Mouse (Mus musculus) MEL (cell line): ENCODE data around the gene Coro2b. TPM values are rescaled to one million over a fixed set of nuclear protein-coding genes. Genes with fewer than 3 reads are reported as not detected.

ENCODE experiments used
- DNase-seq: peaks from one replicate; pipeline ENCODE4 v3.0.0; 2011; ENCODE audit warnings: low read depth, low spot score
- H3K27ac ChIP-seq: 2 replicates; pipeline ENCODE4 v1.5.1; 2012; ENCODE audit warnings: low read depth, mild to moderate bottlenecking, control low read depth, low read length, moderate library complexity; ENCODE audit not compliant: control insufficient read depth
- H3K27me3 ChIP-seq, 2 experiments: fragments of 150-350 bp in 1 of 2; sonication (generic) in 1 of 2; 2 replicates each; pipeline ENCODE4 v1.6.1; 2012; ENCODE audit warnings: low read length in 2 of 2, mild to moderate bottlenecking in 2 of 2, improper control_type of control experiment in 1 of 2, moderate library complexity in 1 of 2; ENCODE audit not compliant: insufficient read depth in 2 of 2, control insufficient read depth in 1 of 2
- H3K36me3 ChIP-seq, 2 experiments: 2 replicates each; pipeline ENCODE4 v1.6.1; 2012 to 2014; ENCODE audit warnings: low read length in 2 of 2, improper control_type of control experiment in 1 of 2, inconsistent platforms in 1 of 2, mild to moderate bottlenecking in 1 of 2; ENCODE audit not compliant: insufficient read depth in 2 of 2, control insufficient read depth in 1 of 2
- H3K4me1 ChIP-seq, 2 experiments: fragments of 150-350 bp in 1 of 2; sonication (generic) in 1 of 2; 2 replicates each; pipeline ENCODE4 v1.6.1; 2012; ENCODE audit warnings: low read length in 2 of 2, improper control_type of control experiment in 1 of 2, mild to moderate bottlenecking in 1 of 2; ENCODE audit not compliant: insufficient read depth in 2 of 2, control insufficient read depth in 1 of 2
- H3K4me3 ChIP-seq, 2 experiments: fragments of 150-350 bp in 1 of 2; sonication (generic) in 1 of 2; 2 replicates each; pipeline ENCODE4 v1.5.1; 2012; ENCODE audit warnings: low read depth in 2 of 2, low read length in 2 of 2, mild to moderate bottlenecking in 2 of 2, moderate library complexity in 2 of 2, control low read depth in 1 of 2, improper control_type of control experiment in 1 of 2; ENCODE audit not compliant: control insufficient read depth in 1 of 2, insufficient read depth in 1 of 2
- H3K79me2 ChIP-seq: 2 replicates; pipeline ENCODE4 v1.6.1; 2012; ENCODE audit warnings: mild to moderate bottlenecking, low read length, moderate library complexity; ENCODE audit not compliant: control insufficient read depth, poor library complexity, insufficient read depth
- H3K9ac ChIP-seq: 2 replicates; pipeline ENCODE4 v1.6.1; 2012; ENCODE audit warnings: low read depth, mild to moderate bottlenecking, control low read depth, low read length, moderate library complexity; ENCODE audit not compliant: control insufficient read depth, poor library complexity, severe bottlenecking
- H3K9me3 ChIP-seq: fragments of 150-350 bp; sonication (generic); replicated peaks from 2 replicates; pipeline ENCODE4 v1.6.1; 2012; ENCODE audit warnings: mild to moderate bottlenecking, low read length, improper control_type of control experiment, moderate library complexity; ENCODE audit not compliant: insufficient read depth
- BHLHE40 ChIP-seq: IDR thresholded peaks from 2 replicates; pipeline ENCODE4 v1.6.1; 2012; ENCODE audit warnings: low read depth, mild to moderate bottlenecking, inconsistent platforms, low read length, improper control_type of control experiment, borderline replicate concordance
- CHD1 ChIP-seq: IDR thresholded peaks from 2 replicates; pipeline ENCODE4 v1.6.1; 2012; ENCODE audit warnings: low read depth, mild to moderate bottlenecking, inconsistent platforms, low read length, improper control_type of control experiment
- CTCF ChIP-seq, 3 experiments: IDR thresholded peaks in 2 of 3; conservative IDR thresholded peaks in 1 of 3; 2 replicates each; pipeline ENCODE4 v1.5.1; 2011 to 2012; ENCODE audit warnings: low read length in 3 of 3, low read depth in 2 of 3, mild to moderate bottlenecking in 2 of 3, improper control_type of control experiment in 1 of 3, inconsistent platforms in 1 of 3, mixed read lengths in 1 of 3, moderate library complexity in 1 of 3; ENCODE audit not compliant: control insufficient read depth in 1 of 3, insufficient read depth in 1 of 3, poor library complexity in 1 of 3, severe bottlenecking in 1 of 3
- E2F4 ChIP-seq: IDR thresholded peaks from 2 replicates; pipeline ENCODE4 v1.6.1; 2011; ENCODE audit warnings: low read depth, low read length, improper control_type of control experiment, borderline replicate concordance
- ETS1 ChIP-seq: IDR thresholded peaks from 2 replicates; pipeline ENCODE4 v1.6.1; 2012; ENCODE audit warnings: low read depth, mild to moderate bottlenecking, inconsistent platforms, low read length, improper control_type of control experiment, moderate library complexity
- GABPA ChIP-seq: IDR thresholded peaks from 2 replicates; pipeline ENCODE4 v1.6.1; 2012; ENCODE audit warnings: low read depth, mild to moderate bottlenecking, inconsistent platforms, low read length, improper control_type of control experiment, moderate library complexity
- GATA1 ChIP-seq: IDR thresholded peaks from 2 replicates; pipeline ENCODE4 v1.6.1; 2011; ENCODE audit warnings: low read depth, low read length, improper control_type of control experiment
- MAZ ChIP-seq: IDR thresholded peaks from 2 replicates; pipeline ENCODE4 v1.6.1; 2012; ENCODE audit warnings: low read depth, mild to moderate bottlenecking, inconsistent platforms, low read length, improper control_type of control experiment
- MEF2A ChIP-seq: IDR thresholded peaks from 2 replicates; pipeline ENCODE4 v1.6.1; 2014; ENCODE audit warnings: low read depth, mild to moderate bottlenecking, inconsistent platforms, low read length, improper control_type of control experiment; ENCODE audit not compliant: poor library complexity, insufficient replicate concordance, severe bottlenecking; ENCODE audit errors: extremely low read depth
- POLR2AphosphoS2 ChIP-seq: IDR thresholded peaks from 2 replicates; pipeline ENCODE4 v1.6.1; 2011; ENCODE audit warnings: low read length, improper control_type of control experiment
- POLR2AphosphoS5 ChIP-seq: IDR thresholded peaks from 2 replicates; pipeline ENCODE4 v1.6.1; 2012; ENCODE audit warnings: low read depth, borderline replicate concordance, mild to moderate bottlenecking, inconsistent platforms, low read length, moderate library complexity, mixed read lengths
- RCOR1 ChIP-seq: IDR thresholded peaks from 2 replicates; pipeline ENCODE4 v1.6.1; 2012; ENCODE audit warnings: low read depth, mild to moderate bottlenecking, inconsistent platforms, low read length, improper control_type of control experiment
- SIN3A ChIP-seq: IDR thresholded peaks from 2 replicates; pipeline ENCODE4 v1.6.1; 2012; ENCODE audit warnings: low read length, improper control_type of control experiment, inconsistent platforms
- SMC3 ChIP-seq: IDR thresholded peaks from 2 replicates; pipeline ENCODE4 v1.6.1; 2011; ENCODE audit warnings: low read depth, low read length, improper control_type of control experiment
- TAL1 ChIP-seq: IDR thresholded peaks from 2 replicates; pipeline ENCODE4 v1.6.1; 2012; ENCODE audit warnings: mild to moderate bottlenecking, inconsistent platforms, low read length, moderate library complexity, mixed read lengths
- UBTF ChIP-seq: IDR thresholded peaks from 2 replicates; pipeline ENCODE4 v1.6.1; 2012; ENCODE audit warnings: low read depth, mild to moderate bottlenecking, inconsistent platforms, low read length, improper control_type of control experiment, moderate library complexity, borderline replicate concordance; ENCODE audit not compliant: insufficient read depth
- ZKSCAN1 ChIP-seq: IDR thresholded peaks from 2 replicates; pipeline ENCODE4 v1.6.1; 2012; ENCODE audit warnings: low read depth, mild to moderate bottlenecking, inconsistent platforms, low read length, improper control_type of control experiment, moderate library complexity
- polyA plus RNA-seq, 2 experiments: library from polyadenylated mRNA; stranded (reverse) in 1 of 2; unstranded in 1 of 2; fragments of >175 nt in 1 of 2; fragments of >200 nt in 1 of 2; gene quantifications; 2 replicates each; pipeline versions ENCODE4 v1.2.1 to v1.2.4; 2012; ENCODE audit warnings: low replicate concordance in 2 of 2, low read depth in 1 of 2; ENCODE audit not compliant: insufficient read length in 2 of 2, insufficient read depth in 1 of 2, missing spikeins in 1 of 2
- total RNA-seq: library from RNA; depleted of rRNA; stranded (reverse); fragments of 300-350 nt; gene quantifications from 2 replicates; pipeline ENCODE4 v1.2.3, GENCODE M21; 2012

Gene Coro2b
- total and polyA plus RNA-seq, 3 experiments: not detected

GRCm38 (mm10) chr9:62497135-62498092, 39.4 kb downstream of the Coro2b start:
- Histone ChIP-seq H3K36me3 (no peaks in the 10 kb centered on the region), H3K4me1 (peaks cover 0 to 1% of the 10 kb centered on the region in 2 experiments; a peak in 2 of 4 replicates), H3K27me3 (no peaks in the 10 kb centered on the region; a peak in 1 of 4 replicates), H3K79me2 (no peaks in the 10 kb centered on the region), H3K4me3 (no peak overlapping the region), H3K9ac (no peak overlapping the region), H3K9me3 (no peaks in the 10 kb centered on the region), H3K27ac (no peak overlapping the region)
- TF ChIP-seq POLR2AphosphoS2 (no peak), CTCF (IDR thresholded peaks at IDR 0.05 in 2 of 3, conservative IDR thresholded peaks at IDR 0.05 in 1 of 3; ENCODE audit: control insufficient read depth in 1 of 3, insufficient read depth in 1 of 3, low read depth in 2 of 3, low read length in 3 of 3, poor library complexity in 1 of 3, severe bottlenecking in 1 of 3) (no peak), UBTF (no peak), SIN3A (no peak), RCOR1 (no peak), ETS1 (no peak), SMC3 (no peak), MAZ (no peak), MEF2A (no peak), BHLHE40 (no peak), TAL1 (no peak), GATA1 (no peak), E2F4 (no peak), GABPA (no peak), POLR2AphosphoS5 (no peak)
- no peak for DNase-seq

- Histone ChIP-seq H3K9ac (no peak overlapping the region), H3K4me3 (no peak overlapping the region), H3K27me3 (no peaks in the 10 kb centered on the region; a peak in 1 of 4 replicates), H3K9me3 (no peaks in the 10 kb centered on the region), H3K79me2 (no peaks in the 10 kb centered on the region), H3K4me1 (peaks cover 0 to 6% of the 10 kb centered on the region in 2 experiments; a peak in 1 of 4 replicates), H3K36me3 (peaks cover 0 to 3% of the 10 kb centered on the region in 2 experiments; a peak in 1 of 4 replicates), H3K27ac (no peak overlapping the region)
- TF ChIP-seq BHLHE40 (no peak), TAL1 (no peak), ZKSCAN1 (no peak), CHD1 (no peak), ETS1 (no peak)
- no peak for DNase-seq
These were observed 44.4 kb downstream of the Coro2b start for GRCm38 (mm10) chr9:62492306-62492990.
